Mouse (Mus musculus) embryonic fibroblast, embryonic 13.5 days (primary cell): Measurements from ENCODE around the gene Tnfaip8l2. TPM values are rescaled to one million over a fixed set of nuclear protein-coding genes. Genes with fewer than 3 reads are reported as not detected.
"Not testable (repeated sequence)": the region's sequence is repeated elsewhere in the genome, so short reads cannot be mapped to it uniquely, and the experiment has no call there.

Experiments used
- H3K27ac ChIP-seq: 2 replicates; pipeline ENCODE4 v1.5.1; 2012; ENCODE audit warnings: low read length, control low read depth, inconsistent platforms; ENCODE audit not compliant: insufficient read depth
- H3K4me1 ChIP-seq: 2 replicates; pipeline ENCODE4 v1.6.1; 2011; ENCODE audit warnings: low read length; ENCODE audit not compliant: control insufficient read depth, insufficient read depth
- H3K4me3 ChIP-seq: 2 replicates; pipeline ENCODE4 v1.5.1; 2011; ENCODE audit warnings: mild to moderate bottlenecking, control low read depth, low read length; ENCODE audit not compliant: insufficient read depth
- CTCF ChIP-seq: IDR thresholded peaks from 2 replicates; pipeline ENCODE4 v1.5.1; 2011; ENCODE audit warnings: mild to moderate bottlenecking, control low read depth, low read length, moderate library complexity, borderline replicate concordance; ENCODE audit not compliant: insufficient read depth
- POLR2A ChIP-seq: IDR thresholded peaks from 2 replicates; pipeline ENCODE4 v1.6.1; 2011; ENCODE audit warnings: low read depth, mild to moderate bottlenecking, control low read depth, low read length, moderate library complexity
- polyA plus RNA-seq: library from polyadenylated mRNA; stranded (reverse); fragments of >200 nt; gene quantifications from 2 replicates; pipeline ENCODE4 v1.2.4, GENCODE M21; 2011; ENCODE audit warnings: low read depth; ENCODE audit not compliant: missing spikeins, insufficient read length

Tnfaip8l2 gene
- polyA plus RNA-seq, 1 experiment: 0.47 TPM

GRCm38 (mm10) chr3:95136336-95136735 lies 5.8 kb downstream of the Tnfaip8l2 start:
- Histone ChIP-seq H3K4me1 (peaks cover 2% of the 10 kb centered on the region; the same call in 1 of the 2 replicates), H3K4me3 (no peak overlapping the region), H3K27ac (no peak overlapping the region)
- TF ChIP-seq CTCF: no peak
- TF ChIP-seq POLR2A: no peak

- Histone ChIP-seq H3K27ac (no peak overlapping the region), H3K4me3 (no peak overlapping the region), H3K4me1 (peaks cover 2% of the 10 kb centered on the region; the same call in 1 of the 2 replicates)
- TF ChIP-seq CTCF (no peak), POLR2A (no peak)
These were observed 6.6 kb downstream of the Tnfaip8l2 start for GRCm38 (mm10) chr3:95135433-95136052.

GRCm38 (mm10) chr3:95135023-95135422 lies 7.1 kb downstream of the Tnfaip8l2 start:
- H3K4me1 ChIP-seq: peaks cover 2% of the 10 kb centered on the region; the same call in 1 of the 2 replicates
- no peak for TF ChIP-seq CTCF
- peak; percentile 69 for TF ChIP-seq POLR2A
- H3K27ac ChIP-seq: no peak overlapping the region
- H3K4me3 ChIP-seq: peak overlapping the region; percentile 36

GRCm38 (mm10) chr3:95134133-95134532 lies 8.0 kb downstream of the Tnfaip8l2 start:
- H3K4me1 ChIP-seq, H3K27ac ChIP-seq, H3K4me3 ChIP-seq: not testable (repeated sequence)

- peak; percentile 65 for TF ChIP-seq POLR2A
- no peak for TF ChIP-seq CTCF
- Histone ChIP-seq H3K4me3 (peak within 1 kb of the TSS; percentile 92), H3K27ac (peak within 1 kb of the TSS; percentile 59; the same call in 1 of the 2 replicates), H3K4me1 (peaks cover 2% of the 10 kb centered on the region; the same call in 1 of the 2 replicates)
These were observed 8.5 kb downstream of the Tnfaip8l2 start, which contains the start of the genes Scnm1 and Lysmd1 for GRCm38 (mm10) chr3:95133680-95134101. Gene Scnm1 (minus strand): TSS chr3:95134011. Gene Lysmd1 (plus strand): TSS chr3:95134088.

- Histone ChIP-seq H3K4me1 (peaks cover 2% of the 10 kb centered on the region; the same call in 1 of the 2 replicates), H3K4me3 (peak overlapping the region; percentile 92), H3K27ac (no peak overlapping the region)
- TF ChIP-seq CTCF: no peak
- TF ChIP-seq POLR2A: no peak
These were observed 9.0 kb downstream of the Tnfaip8l2 start for GRCm38 (mm10) chr3:95133176-95133575.

GRCm38 (mm10) chr3:95132389-95132788 lies 9.8 kb downstream of the Tnfaip8l2 start:
- H3K4me3 ChIP-seq, H3K27ac ChIP-seq: not testable (repeated sequence)

GRCm38 (mm10) chr3:95130081-95130480 lies 12.1 kb downstream of the Tnfaip8l2 start:
- TF ChIP-seq CTCF (no peak), POLR2A (no peak)
- Histone ChIP-seq H3K4me3 (no peak overlapping the region), H3K27ac (no peak overlapping the region), H3K4me1 (peaks cover 2% of the 10 kb centered on the region; the same call in 1 of the 2 replicates)

More at GRCm38 (mm10) chr3:95132389-95132788, 9.8 kb downstream of the Tnfaip8l2 start:
- not testable (repeated sequence) for H3K4me1 ChIP-seq

- Histone ChIP-seq H3K4me1 (peaks cover 2% of the 10 kb centered on the region; the same call in 1 of the 2 replicates), H3K27ac (no peak overlapping the region), H3K4me3 (no peak overlapping the region)
- no peak for TF ChIP-seq POLR2A
- no peak for TF ChIP-seq CTCF
These were observed 12.9 kb downstream of the Tnfaip8l2 start for GRCm38 (mm10) chr3:95129226-95129651.

GRCm38 (mm10) chr3:95124972-95125371 lies 17.2 kb downstream of the Tnfaip8l2 start:
- Histone ChIP-seq H3K4me1 (no peaks in the 10 kb centered on the region), H3K27ac (no peak overlapping the region), H3K4me3 (no peak overlapping the region)
- TF ChIP-seq CTCF: no peak
- TF ChIP-seq POLR2A: no peak
